Mouse (Mus musculus): ENCODE results near the gene Cd300lb.
"Not testable (repeated sequence)": the region's sequence is repeated elsewhere in the genome, so short reads cannot be mapped to it uniquely, and the experiment has no call there.

Gene Cd300lb

GRCm38 (mm10) chr11:114934144-114934543 lies at the start of gene Cd300lb:
TSS of gene Cd300lb (minus strand) at chr11:114934386.
- DNase-seq (ENCODE audit: low spot score): peak; percentile 10

- no peak for DNase-seq (ENCODE audit: low spot score)
Measured at GRCm38 (mm10) chr11:114981866-114982265, 47.7 kb upstream of the Cd300lb start.

GRCm38 (mm10) chr11:114972726-114973125 lies 38.5 kb upstream of the Cd300lb start:
- DNase-seq (ENCODE audit: low spot score): no peak

- DNase-seq (ENCODE audit: low spot score): peak; percentile 46
Measured at GRCm38 (mm10) chr11:114968752-114969207, 34.6 kb upstream of the Cd300lb start, which contains the start of gene Cd300c. TSS of gene Cd300c (minus strand) at chr11:114969157.

GRCm38 (mm10) chr11:114965182-114965828 lies 31.1 kb upstream of the Cd300lb start:
- DNase-seq (ENCODE audit: low spot score): peak; percentile 38

GRCm38 (mm10) chr11:114960369-114960768 lies 26.2 kb upstream of the Cd300lb start:
- no peak for DNase-seq (ENCODE audit: low spot score)

- peak; percentile 7 for DNase-seq (ENCODE audit: low spot score)
Measured at GRCm38 (mm10) chr11:114933591-114933990, 595 bp downstream of the Cd300lb start.

- peak; percentile 33 for DNase-seq (ENCODE audit: low spot score)
Measured at GRCm38 (mm10) chr11:114931041-114931440, 3.1 kb downstream of the Cd300lb start.

- DNase-seq (ENCODE audit: low spot score): no peak
Measured at GRCm38 (mm10) chr11:114929581-114929980, 4.6 kb downstream of the Cd300lb start.

GRCm38 (mm10) chr11:114923961-114924360 lies 10.2 kb downstream of the Cd300lb start:
- no peak for DNase-seq (ENCODE audit: low spot score)

GRCm38 (mm10) chr11:114922439-114922838 lies 11.7 kb downstream of the Cd300lb start:
- no peak for DNase-seq (ENCODE audit: low spot score)

GRCm38 (mm10) chr11:114917120-114917519 lies 17.1 kb downstream of the Cd300lb start:
- DNase-seq (ENCODE audit: low spot score): peak; percentile 54

- DNase-seq (ENCODE audit: low spot score): no peak
Measured at GRCm38 (mm10) chr11:114914978-114915377, 19.2 kb downstream of the Cd300lb start.

GRCm38 (mm10) chr11:114912847-114913246 lies 21.3 kb downstream of the Cd300lb start:
- peak; percentile 73 for DNase-seq (ENCODE audit: low spot score)

- DNase-seq (ENCODE audit: low spot score): not testable (repeated sequence)
Measured at GRCm38 (mm10) chr11:114909538-114909937, 24.6 kb downstream of the Cd300lb start.

GRCm38 (mm10) chr11:114908086-114908485 lies 26.1 kb downstream of the Cd300lb start:
- DNase-seq (ENCODE audit: low spot score): no peak

GRCm38 (mm10) chr11:114907567-114907966 lies 26.6 kb downstream of the Cd300lb start:
- DNase-seq (ENCODE audit: low spot score): peak; percentile 59

GRCm38 (mm10) chr11:114903224-114903623 lies 31.0 kb downstream of the Cd300lb start:
- no peak for DNase-seq (ENCODE audit: low spot score)

- DNase-seq (ENCODE audit: low spot score): peak; percentile 58
Measured at GRCm38 (mm10) chr11:114898026-114898425, 36.2 kb downstream of the Cd300lb start.

GRCm38 (mm10) chr11:114896085-114896484 lies 38.1 kb downstream of the Cd300lb start:
- no peak for DNase-seq (ENCODE audit: low spot score)

GRCm38 (mm10) chr11:114890542-114890941 lies 43.6 kb downstream of the Cd300lb start:
- DNase-seq (ENCODE audit: low spot score): no peak

- DNase-seq (ENCODE audit: low spot score): peak; percentile 44
Measured at GRCm38 (mm10) chr11:114889991-114890518, 44.1 kb downstream of the Cd300lb start, which contains the start of gene Cd300a. TSS of gene Cd300a (plus strand) at chr11:114890041.

GRCm38 (mm10) chr11:114884380-114885100 lies 49.6 kb downstream of the Cd300lb start:
- DNase-seq (ENCODE audit: low spot score): no peak

All from lung, postnatal 25 days (tissue).